Mouse (Mus musculus) cerebellum, adult 2 months (tissue): ENCODE results near the gene Dlgap4.

Source experiments
- CTCF ChIP-seq: fragments of 200-500 bp; IDR thresholded peaks from 2 replicates; pipeline ENCODE4 v1.5.1; 2011; ENCODE audit warnings: low read depth, mild to moderate bottlenecking, control low read depth, low read length, moderate library complexity, borderline replicate concordance; ENCODE audit not compliant: insufficient read depth
- POLR2A ChIP-seq: fragments of 200-500 bp; IDR thresholded peaks from 2 replicates; pipeline ENCODE4 v1.6.1; 2011; ENCODE audit warnings: low read length, control low read depth, borderline replicate concordance; ENCODE audit not compliant: insufficient read depth

DNA sequence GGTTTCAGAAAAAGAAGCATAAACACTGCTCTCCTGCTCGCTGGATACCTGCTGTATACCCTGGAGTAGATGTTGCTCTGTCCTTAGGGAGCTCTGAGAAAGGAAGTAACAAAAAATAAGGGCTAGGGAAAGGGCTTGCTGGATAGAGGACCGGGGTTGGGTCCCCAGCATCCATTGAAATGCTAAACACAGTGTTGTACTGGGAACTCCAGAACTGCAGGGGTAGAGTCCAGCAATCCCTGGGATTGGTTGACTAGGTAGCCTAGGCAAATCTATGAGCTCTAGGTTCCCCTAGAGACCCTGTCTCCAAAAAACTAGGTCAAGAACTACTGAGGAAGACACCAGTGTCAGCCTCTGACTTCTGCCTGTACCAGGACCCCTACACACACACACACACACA, 27.6 kb downstream of the Dlgap4 start:
- TF ChIP-seq CTCF: no peak
- no peak for TF ChIP-seq POLR2A
